Mouse (Mus musculus) cerebral cortex, adult 2 months (tissue): Measurements from ENCODE around the gene Setmar.

Source experiments
- WGBS: fragments of 180-500 bp; shearing (Covaris S2); methylation state at CpG from one replicate; pipeline ENCODE4 v1.1.7; 2018; 5-methylcytosine and 5-hydroxymethylcytosine counted together

The Setmar gene

GRCm38 (mm10) chr6:108064918-108065526 is at the start of gene Setmar:
Gene Setmar, plus strand, starts transcription at chr6:108065045.
- WGBS: under 1% methylated on average over 24 of the region's 24 CpGs

GRCm38 (mm10) chr6:108021646-108022045 is 43.2 kb upstream of the Setmar start:
- WGBS: 48% methylated on average over 5 of the region's 5 CpGs

GRCm38 (mm10) chr6:108055041-108055440 is 9.8 kb upstream of the Setmar start:
- WGBS: 3% methylated on average over 2 of the region's 2 CpGs

GRCm38 (mm10) chr6:108055946-108056345 is 8.9 kb upstream of the Setmar start:
- 77% methylated on average over 3 of the region's 3 CpGs for WGBS

GRCm38 (mm10) chr6:108057353-108057752 is 7.5 kb upstream of the Setmar start:
- 59% methylated on average over 4 of the region's 4 CpGs for WGBS

- WGBS: 66% methylated on average over 5 of the region's 5 CpGs
These were observed 6.8 kb upstream of the Setmar start for GRCm38 (mm10) chr6:108058066-108058465.

GRCm38 (mm10) chr6:108061121-108061520 is 3.7 kb upstream of the Setmar start:
- 82% methylated on average over 3 of the region's 3 CpGs for WGBS

- WGBS: 6% methylated on average over 6 of the region's 6 CpGs
These were observed 738 bp downstream of the Setmar start for GRCm38 (mm10) chr6:108065583-108065982.

GRCm38 (mm10) chr6:108070947-108071346 is 6.1 kb downstream of the Setmar start:
- WGBS: 92% methylated on average over 7 of the region's 7 CpGs

GRCm38 (mm10) chr6:108073071-108073470 is 8.2 kb downstream of the Setmar start:
- WGBS: 41% methylated on average over 5 of the region's 5 CpGs

GRCm38 (mm10) chr6:108073931-108074330 is 9.1 kb downstream of the Setmar start:
- WGBS: 47% methylated on average over 2 of the region's 2 CpGs

- 51% methylated on average over 10 of the region's 10 CpGs for WGBS
These were observed 9.8 kb downstream of the Setmar start for GRCm38 (mm10) chr6:108074624-108075023.

- 89% methylated on average over 7 of the region's 7 CpGs for WGBS
These were observed 11.0 kb downstream of the Setmar start for GRCm38 (mm10) chr6:108075857-108076256.

GRCm38 (mm10) chr6:108091296-108091695 is 26.5 kb downstream of the Setmar start:
- WGBS: 96% methylated on average over 1 of the region's 1 CpGs

- 90% methylated on average over 3 of the region's 3 CpGs for WGBS
These were observed 27.8 kb downstream of the Setmar start for GRCm38 (mm10) chr6:108092646-108093045.

GRCm38 (mm10) chr6:108093449-108093848 is 28.6 kb downstream of the Setmar start:
- 45% methylated on average over 3 of the region's 3 CpGs for WGBS

GRCm38 (mm10) chr6:108095445-108095844 is 30.6 kb downstream of the Setmar start:
- WGBS: 92% methylated on average over 5 of the region's 5 CpGs

GRCm38 (mm10) chr6:108098171-108098845 is 33.5 kb downstream of the Setmar start:
- WGBS: 10% methylated on average over 9 of the region's 9 CpGs

GRCm38 (mm10) chr6:108098846-108099217 is 34.0 kb downstream of the Setmar start:
- WGBS: 60% methylated on average over 3 of the region's 3 CpGs

- WGBS: 87% methylated on average over 10 of the region's 10 CpGs
These were observed 37.3 kb downstream of the Setmar start for GRCm38 (mm10) chr6:108101936-108102830.

GRCm38 (mm10) chr6:108110336-108110735 is 45.5 kb downstream of the Setmar start:
- WGBS: 70% methylated on average over 4 of the region's 4 CpGs

GRCm38 (mm10) chr6:108114971-108115370 is 50.1 kb downstream of the Setmar start:
- 98% methylated on average over 1 of the region's 1 CpGs for WGBS
